Mouse (Mus musculus) embryonic facial prominence, embryonic 11.5 days (tissue): ENCODE measurements at regions not wholly inside any gene's neighbourhood (a gene's known extent, or its start where the extent isn't known, plus 50 kb on each side); places are given as distances from the start of the nearest gene placed in this dataset.

Experiments
- ATAC-seq: fragments of 200-750 bp; cut with Nextera tagmentation; replicated peaks from 2 replicates; pipeline ENCODE4 v1.8.0; 2017; ENCODE audit warnings: low read depth; ENCODE audit not compliant: insufficient number of reproducible peaks, low FRiP score, low TSS enrichment
- DNase-seq: peaks from one replicate; pipeline ENCODE4 v3.0.0-alpha.2; 2015; ENCODE audit warnings: low spot score
- H3K27ac ChIP-seq: fragments of 300-500 bp; sonication (generic); replicated peaks from 2 replicates; pipeline ENCODE4 v1.5.1; 2014; ENCODE audit warnings: mild to moderate bottlenecking, low read depth, low read length, control low read depth
- H3K27me3 ChIP-seq: fragments of 300-500 bp; sonication (generic); 2 replicates; pipeline ENCODE4 v1.6.1; 2014; ENCODE audit warnings: mild to moderate bottlenecking, low read length, moderate library complexity, mixed read lengths; ENCODE audit not compliant: control insufficient read depth, insufficient read depth
- H3K36me3 ChIP-seq: fragments of 300-500 bp; sonication (generic); replicated peaks from 2 replicates; pipeline ENCODE4 v1.6.1; 2014; ENCODE audit warnings: low read depth, mild to moderate bottlenecking, low read length, moderate library complexity, mixed read lengths; ENCODE audit not compliant: control insufficient read depth, insufficient read depth
- H3K4me1 ChIP-seq: fragments of 300-500 bp; sonication (generic); 2 replicates; pipeline ENCODE4 v1.6.1; 2014; ENCODE audit warnings: low read length, mixed read lengths; ENCODE audit not compliant: control insufficient read depth, insufficient read depth
- H3K4me2 ChIP-seq: fragments of 300-500 bp; sonication (generic); 2 replicates; pipeline ENCODE4 v1.6.1; 2014; ENCODE audit warnings: low read depth, mild to moderate bottlenecking, control low read depth, low read length, moderate library complexity
- H3K4me3 ChIP-seq: fragments of 300-500 bp; sonication (generic); 2 replicates; pipeline ENCODE4 v1.5.1; 2014; ENCODE audit warnings: low read depth, low read length, control low read depth
- H3K9ac ChIP-seq: fragments of 300-500 bp; sonication (generic); replicated peaks from 2 replicates; pipeline ENCODE4 v1.6.1; 2014; ENCODE audit warnings: mild to moderate bottlenecking, control low read depth, low read length
- H3K9me3 ChIP-seq: fragments of 300-500 bp; sonication (generic); replicated peaks from 2 replicates; pipeline ENCODE4 v1.6.1; 2016; ENCODE audit warnings: mild to moderate bottlenecking, low read length, inconsistent platforms, mixed read lengths; ENCODE audit not compliant: control insufficient read depth
- WGBS: fragments of 180-500 bp; shearing (Covaris S2); extraction: QIAGEN DNeasy Blood & Tissue Kit; methylation state at CpG from one replicate; pipeline ENCODE4 v1.1.7; 2014; 5-methylcytosine and 5-hydroxymethylcytosine counted together

DNA sequence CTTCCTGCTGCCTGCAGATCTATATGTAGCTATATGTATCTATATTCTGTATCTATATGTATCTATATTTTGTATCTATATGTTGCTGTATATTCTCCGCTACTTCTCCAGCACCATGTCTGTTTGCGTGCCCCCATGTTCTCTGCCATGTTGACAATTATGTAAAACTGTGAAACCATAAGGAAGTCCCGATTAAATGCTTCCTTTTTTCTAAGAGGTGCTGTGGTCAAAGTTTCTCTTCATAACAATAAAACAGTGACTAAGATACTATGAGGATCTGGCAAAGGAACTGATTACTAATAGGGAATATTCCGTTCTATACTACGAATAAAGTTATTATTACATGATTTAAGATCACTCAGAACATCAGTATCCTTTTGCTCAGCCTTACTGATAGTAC lies 274.5 kb downstream of the Spry2 start:
- Histone ChIP-seq H3K27me3 (no peaks in the 10 kb centered on the region), H3K4me2 (no peak overlapping the region), H3K4me3 (no peak overlapping the region), H3K36me3 (no peaks in the 10 kb centered on the region), H3K27ac (no peak overlapping the region), H3K9ac (no peak overlapping the region), H3K9me3 (no peaks in the 10 kb centered on the region), H3K4me1 (no peaks in the 10 kb centered on the region)
- 88% methylated on average over 5 of the region's 5 CpGs for WGBS
- DNase-seq (no peak), ATAC-seq (no peak)

DNA sequence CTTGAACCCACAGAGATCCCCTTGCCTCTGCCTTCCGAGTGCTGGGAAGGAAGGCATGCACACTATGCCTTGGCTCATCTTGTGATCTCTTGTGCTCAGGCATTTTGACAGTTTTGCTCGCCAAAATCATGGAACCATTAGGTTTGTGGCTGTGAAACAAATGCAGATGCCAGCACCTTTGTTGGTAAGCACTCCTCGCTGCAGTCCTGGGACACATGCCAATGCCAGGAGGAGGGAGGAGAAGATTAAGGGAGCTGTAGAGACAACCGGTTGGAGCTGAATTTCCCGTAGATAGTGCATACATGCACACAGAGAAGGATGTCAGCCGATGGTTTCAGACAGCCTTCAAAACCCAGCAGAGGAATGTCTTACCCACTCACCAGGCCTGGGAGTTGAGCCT lies 275.5 kb downstream of the Spry2 start:
- Histone ChIP-seq H3K27me3 (no peaks in the 10 kb centered on the region), H3K4me3 (no peak overlapping the region), H3K9ac (no peak overlapping the region), H3K36me3 (no peaks in the 10 kb centered on the region), H3K9me3 (no peaks in the 10 kb centered on the region), H3K4me1 (no peaks in the 10 kb centered on the region), H3K4me2 (no peak overlapping the region), H3K27ac (no peak overlapping the region)
- ATAC-seq (no peak), DNase-seq (no peak)
- 82% methylated on average over 6 of the region's 6 CpGs for WGBS

DNA sequence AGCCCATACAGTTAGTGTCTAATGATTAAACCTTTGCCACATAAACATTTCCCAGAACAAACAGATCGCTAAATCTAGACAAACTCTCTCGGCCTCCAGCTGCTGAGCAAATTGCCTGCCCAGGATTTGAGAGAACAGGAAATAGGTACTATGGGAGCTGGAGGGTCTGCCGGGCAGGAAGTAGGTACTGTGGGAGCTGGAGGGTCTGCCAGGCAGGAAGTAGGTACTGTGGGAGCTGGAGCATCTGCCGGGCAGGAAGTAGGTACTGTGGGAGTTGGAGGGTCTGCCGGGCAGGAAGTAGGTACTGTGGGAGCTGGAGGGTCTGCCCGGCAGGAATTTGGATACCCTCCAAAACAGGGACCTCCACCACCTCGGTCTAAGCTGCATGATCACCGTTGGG lies 277.2 kb downstream of the Spry2 start:
- Histone ChIP-seq H3K9me3 (no peaks in the 10 kb centered on the region), H3K36me3 (no peaks in the 10 kb centered on the region), H3K27me3 (no peaks in the 10 kb centered on the region), H3K4me2 (no peak overlapping the region), H3K4me1 (no peaks in the 10 kb centered on the region), H3K4me3 (no peak overlapping the region), H3K9ac (no peak overlapping the region), H3K27ac (no peak overlapping the region)
- 82% methylated on average over 8 of the region's 8 CpGs for WGBS
- DNase-seq (no peak), ATAC-seq (no peak)

DNA sequence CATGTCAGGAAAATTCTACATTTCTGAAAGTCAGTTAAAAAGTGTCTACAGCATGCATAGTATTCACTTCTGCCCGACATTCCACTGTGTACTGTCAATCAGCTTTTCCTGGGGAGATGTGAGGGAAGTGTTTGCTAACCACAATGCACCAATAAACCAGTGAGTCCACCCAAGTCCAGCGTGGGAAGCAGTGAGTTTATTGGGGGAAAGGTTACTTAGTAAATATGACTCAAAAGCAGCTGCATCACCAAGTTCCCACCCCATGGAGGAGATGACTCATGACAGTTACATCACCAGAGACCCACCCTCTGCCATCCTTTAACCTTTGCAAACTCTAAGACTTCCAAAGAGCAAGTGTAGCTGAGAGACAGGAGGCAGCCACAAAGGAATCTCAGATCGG lies 280.9 kb downstream of the Spry2 start:
- H3K4me3 ChIP-seq = no peak overlapping the region
- no peak for DNase-seq
- H3K36me3 ChIP-seq = no peaks in the 10 kb centered on the region
- WGBS = 74% methylated on average over 3 of the region's 3 CpGs
- H3K4me1 ChIP-seq = no peaks in the 10 kb centered on the region
- H3K9me3 ChIP-seq = no peaks in the 10 kb centered on the region
- no peaks in the 10 kb centered on the region for H3K27me3 ChIP-seq
- no peak for ATAC-seq
- H3K9ac ChIP-seq = no peak overlapping the region
- no peak overlapping the region for H3K4me2 ChIP-seq
- H3K27ac ChIP-seq = no peak overlapping the region

DNA sequence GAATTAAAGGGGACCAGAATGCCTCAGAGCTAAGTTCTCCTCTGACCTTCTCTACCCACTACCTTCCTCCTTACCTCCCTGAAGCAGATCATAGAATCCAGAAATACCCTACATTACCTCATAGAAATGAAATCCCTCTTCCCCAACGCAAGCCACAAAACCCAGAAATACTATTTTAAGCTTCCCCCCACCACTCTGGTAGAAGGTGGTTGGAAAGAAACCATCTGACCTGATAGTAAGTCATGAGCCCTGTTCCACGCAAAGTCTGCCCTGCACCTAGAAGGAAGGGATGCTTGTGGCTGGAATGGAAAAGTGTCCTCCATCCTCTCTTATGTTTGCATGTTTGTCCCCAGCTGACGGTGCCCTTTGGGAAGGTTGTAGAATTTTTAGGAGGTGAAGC lies 283.8 kb downstream of the Spry2 start:
- no peak overlapping the region for H3K27ac ChIP-seq
- no peak overlapping the region for H3K4me3 ChIP-seq
- DNase-seq (no peak), ATAC-seq (no peak)
- H3K9me3 ChIP-seq = no peaks in the 10 kb centered on the region
- 91% methylated on average over 3 of the region's 3 CpGs for WGBS
- no peaks in the 10 kb centered on the region for H3K27me3 ChIP-seq
- no peak overlapping the region for H3K9ac ChIP-seq
- H3K4me2 ChIP-seq = no peak overlapping the region
- no peaks in the 10 kb centered on the region for H3K4me1 ChIP-seq
- H3K36me3 ChIP-seq = no peaks in the 10 kb centered on the region

DNA sequence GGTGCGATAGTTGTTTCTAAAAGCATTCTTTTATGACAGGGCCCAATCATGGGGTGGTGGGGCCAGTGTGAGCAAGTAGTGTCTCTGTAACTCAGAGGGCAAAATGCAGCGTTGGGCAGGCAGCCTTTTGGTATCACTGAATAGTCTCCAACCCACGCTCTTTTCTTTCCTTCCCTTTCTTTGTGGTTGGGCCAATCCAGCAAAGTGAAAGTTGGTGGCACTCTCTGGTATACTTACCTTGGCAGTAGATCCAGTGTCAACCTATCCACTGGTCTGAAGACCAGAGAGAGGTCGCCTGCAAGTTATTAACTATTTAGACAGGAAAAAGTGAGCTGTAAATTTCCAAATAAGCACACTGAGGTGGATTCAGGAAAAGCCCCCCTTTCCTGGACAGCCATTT lies 287.8 kb downstream of the Spry2 start:
- Histone ChIP-seq H3K9ac (no peak overlapping the region), H3K4me2 (no peak overlapping the region), H3K27me3 (no peaks in the 10 kb centered on the region), H3K4me1 (no peaks in the 10 kb centered on the region), H3K36me3 (no peaks in the 10 kb centered on the region), H3K4me3 (no peak overlapping the region), H3K27ac (no peak overlapping the region), H3K9me3 (no peaks in the 10 kb centered on the region)
- no peak for DNase-seq
- WGBS = 76% methylated on average over 4 of the region's 4 CpGs
- ATAC-seq = no peak

DNA sequence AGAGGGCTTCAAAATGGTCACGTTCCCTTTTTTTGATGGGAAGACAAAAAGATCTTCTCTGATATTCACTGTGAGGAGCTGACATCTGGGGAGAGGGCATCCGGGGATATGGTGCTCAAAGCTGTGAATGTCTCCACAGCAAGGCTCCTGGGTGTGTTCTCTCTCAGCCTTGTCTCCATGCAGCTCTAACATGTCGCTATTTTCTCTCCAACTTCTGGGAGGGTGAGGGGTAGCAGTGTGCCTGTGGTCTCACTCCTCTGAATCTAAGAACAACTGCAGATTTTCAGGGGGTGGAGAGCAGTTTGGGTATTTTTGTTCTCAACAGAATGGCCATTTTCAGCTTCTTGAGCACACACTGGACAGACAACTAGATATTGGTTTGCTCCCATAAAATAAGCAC lies 290.1 kb downstream of the Spry2 start:
- no peaks in the 10 kb centered on the region for H3K4me1 ChIP-seq
- no peaks in the 10 kb centered on the region for H3K27me3 ChIP-seq
- H3K4me3 ChIP-seq = no peak overlapping the region
- WGBS = 79% methylated on average over 3 of the region's 3 CpGs
- H3K27ac ChIP-seq = no peak overlapping the region
- H3K9me3 ChIP-seq = no peaks in the 10 kb centered on the region
- no peak overlapping the region for H3K4me2 ChIP-seq
- no peak overlapping the region for H3K9ac ChIP-seq
- DNase-seq (no peak), ATAC-seq (no peak)
- no peaks in the 10 kb centered on the region for H3K36me3 ChIP-seq

DNA sequence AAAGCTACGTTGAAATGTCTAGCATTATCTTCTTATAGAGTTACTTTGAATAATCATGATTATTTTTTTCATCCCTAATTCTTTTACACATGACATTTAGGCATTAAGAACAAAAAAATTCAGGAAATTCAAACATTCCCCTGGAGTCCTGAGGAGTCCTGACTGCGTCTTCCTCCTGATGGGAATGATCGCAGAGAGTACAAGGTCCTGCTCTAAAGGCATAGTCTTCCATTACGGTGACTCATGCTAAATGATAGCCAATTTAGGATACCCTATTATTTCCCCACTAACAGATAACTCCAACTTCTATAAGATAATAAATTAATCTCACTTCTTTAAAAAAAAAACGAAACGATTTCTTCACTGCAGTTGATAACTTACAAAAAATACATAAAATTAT lies 292.2 kb downstream of the Spry2 start:
- no peaks in the 10 kb centered on the region for H3K9me3 ChIP-seq
- no peaks in the 10 kb centered on the region for H3K4me1 ChIP-seq
- H3K36me3 ChIP-seq = no peaks in the 10 kb centered on the region
- 86% methylated on average over 6 of the region's 6 CpGs for WGBS
- no peak for ATAC-seq
- no peak overlapping the region for H3K4me3 ChIP-seq
- DNase-seq = no peak
- H3K4me2 ChIP-seq = no peak overlapping the region
- H3K27me3 ChIP-seq = no peaks in the 10 kb centered on the region
- no peak overlapping the region for H3K9ac ChIP-seq
- H3K27ac ChIP-seq = no peak overlapping the region

DNA sequence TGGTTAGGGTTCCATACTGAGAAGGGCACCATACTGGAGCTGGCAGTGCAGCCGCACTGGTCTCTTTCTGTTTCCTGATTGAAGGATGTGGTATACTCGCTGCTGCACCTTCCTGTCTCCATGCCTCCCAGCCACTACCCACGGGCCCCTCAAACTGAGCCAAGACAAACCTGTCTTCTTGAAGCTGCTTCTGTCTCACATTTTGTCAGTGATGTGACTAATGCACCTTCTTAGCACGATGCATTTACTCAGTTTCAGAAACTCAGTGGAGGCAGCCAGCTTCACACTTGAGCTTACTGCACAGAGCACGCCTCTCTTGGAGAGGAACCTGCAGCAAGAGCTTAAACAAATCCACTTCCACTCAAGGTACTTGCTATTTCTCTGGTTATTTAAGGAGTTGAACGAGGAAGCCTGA lies 293.6 kb downstream of the Spry2 start:
- 77% methylated on average over 6 of the region's 6 CpGs for WGBS
- ATAC-seq (no peak), DNase-seq (no peak)
- no peak overlapping the region for H3K9ac ChIP-seq
- no peaks in the 10 kb centered on the region for H3K27me3 ChIP-seq
- H3K4me1 ChIP-seq = no peaks in the 10 kb centered on the region
- H3K36me3 ChIP-seq = no peaks in the 10 kb centered on the region
- H3K4me2 ChIP-seq = no peak overlapping the region
- H3K4me3 ChIP-seq = no peak overlapping the region
- H3K9me3 ChIP-seq = no peaks in the 10 kb centered on the region
- H3K27ac ChIP-seq = no peak overlapping the region
